Mouse (Mus musculus) CH12.LX (cell line): ENCODE data around the gene Smim6.

Experiments
- BHLHE40 ChIP-seq: IDR thresholded peaks from 2 replicates; pipeline ENCODE4 v1.6.1; 2011; ENCODE audit warnings: mild to moderate bottlenecking, low read depth, low read length, improper control_type of control experiment
- CTCF ChIP-seq, 2 experiments: IDR thresholded peaks in 1 of 2; conservative IDR thresholded peaks in 1 of 2; 2 replicates each; pipeline ENCODE4 v1.5.1; 2011 to 2012; ENCODE audit warnings: low read depth in 2 of 2, low read length in 2 of 2, improper control_type of control experiment in 1 of 2, inconsistent platforms in 1 of 2, mild to moderate bottlenecking in 1 of 2, moderate library complexity in 1 of 2
- MAZ ChIP-seq: IDR thresholded peaks from 2 replicates; pipeline ENCODE4 v1.6.1; 2012; ENCODE audit warnings: low read depth, mild to moderate bottlenecking, inconsistent platforms, low read length, improper control_type of control experiment, moderate library complexity
- USF2 ChIP-seq: conservative IDR thresholded peaks from 2 replicates; pipeline ENCODE4 v1.6.1; 2011; ENCODE audit warnings: low read depth, low read length, improper control_type of control experiment

- TF ChIP-seq CTCF (conservative IDR thresholded peaks at IDR 0.05 in 1 of 2, IDR thresholded peaks at IDR 0.05 in 1 of 2; ENCODE audit: low read depth in 2 of 2, low read length in 2 of 2) (no peak), BHLHE40 (no peak), USF2 (no peak), MAZ (no peak)
These were observed 36.5 kb downstream of the Smim6 start for GRCm38 (mm10) chr11:115948316-115948715.
